Mouse (Mus musculus): Measurements from ENCODE around the gene Epb41l2. TPM values are rescaled to one million over a fixed set of nuclear protein-coding genes. Genes with fewer than 3 reads are reported as not detected.

Gene Epb41l2
- polyA plus RNA-seq, 1 experiment from 2014 or later = 23.1 TPM

- no peaks in the 10 kb centered on the region for H3K36me3 ChIP-seq (ENCODE audit: control insufficient read depth, insufficient read depth, low read length)
- no peak overlapping the region for H3K4me3 ChIP-seq (ENCODE audit: low read depth, low read length)
- H3K4me2 ChIP-seq (ENCODE audit: low read depth, low read length) = no peak overlapping the region
- H3K9me3 ChIP-seq (ENCODE audit: control insufficient read depth, low read length) = no peaks in the 10 kb centered on the region
- no peaks in the 10 kb centered on the region for H3K27me3 ChIP-seq (ENCODE audit: control insufficient read depth, insufficient read depth, low read length)
- no peak overlapping the region for H3K9ac ChIP-seq (replicated peaks; ENCODE audit: low read depth, low read length)
- no peak overlapping the region for H3K27ac ChIP-seq (ENCODE audit: low read depth, low read length)
- no peak for ATAC-seq (ENCODE audit: low read depth)
- H3K4me1 ChIP-seq (ENCODE audit: control insufficient read depth, insufficient read depth, low read length) = no peaks in the 10 kb centered on the region
- WGBS = 88% methylated on average over 5 of the region's 5 CpGs
Observed at GRCm38 (mm10) chr10:25534467-25534866, 174.9 kb downstream of the Epb41l2 start.

- H3K36me3 ChIP-seq (ENCODE audit: control insufficient read depth, insufficient read depth, low read length) = no peaks in the 10 kb centered on the region
- no peak within 1 kb of the TSS for H3K4me2 ChIP-seq (ENCODE audit: low read depth, low read length)
- 96% methylated on average over 10 of the region's 10 CpGs for WGBS
- no peak for ATAC-seq (ENCODE audit: low read depth)
- no peak within 1 kb of the TSS for H3K4me3 ChIP-seq (ENCODE audit: low read depth, low read length)
- H3K9ac ChIP-seq (replicated peaks; ENCODE audit: low read depth, low read length) = no peak within 1 kb of the TSS
- H3K27ac ChIP-seq (ENCODE audit: low read depth, low read length) = no peak within 1 kb of the TSS
- no peaks in the 10 kb centered on the region for H3K4me1 ChIP-seq (ENCODE audit: control insufficient read depth, insufficient read depth, low read length)
- H3K27me3 ChIP-seq (ENCODE audit: control insufficient read depth, insufficient read depth, low read length) = no peaks in the 10 kb centered on the region
- no peaks in the 10 kb centered on the region for H3K9me3 ChIP-seq (ENCODE audit: control insufficient read depth, low read length)
Observed at GRCm38 (mm10) chr10:25535891-25536331, 176.3 kb downstream of the Epb41l2 start, which contains the start of gene Smlr1. Gene Smlr1, minus strand, starts transcription at chr10:25536267.

- H3K36me3 ChIP-seq (ENCODE audit: control insufficient read depth, insufficient read depth, low read length) = no peaks in the 10 kb centered on the region
- H3K4me2 ChIP-seq (ENCODE audit: low read depth, low read length) = no peak overlapping the region
- ATAC-seq (ENCODE audit: low read depth) = no peak
- H3K27ac ChIP-seq (ENCODE audit: low read depth, low read length) = no peak overlapping the region
- WGBS = 94% methylated on average over 6 of the region's 6 CpGs
- no peak overlapping the region for H3K4me3 ChIP-seq (ENCODE audit: low read depth, low read length)
- H3K27me3 ChIP-seq (ENCODE audit: control insufficient read depth, insufficient read depth, low read length) = no peaks in the 10 kb centered on the region
- H3K4me1 ChIP-seq (ENCODE audit: control insufficient read depth, insufficient read depth, low read length) = no peaks in the 10 kb centered on the region
- H3K9me3 ChIP-seq (ENCODE audit: control insufficient read depth, low read length) = no peaks in the 10 kb centered on the region
- H3K9ac ChIP-seq (replicated peaks; ENCODE audit: low read depth, low read length) = no peak overlapping the region
Observed at GRCm38 (mm10) chr10:25536621-25537020, 177.0 kb downstream of the Epb41l2 start.

- 85% methylated on average over 1 of the region's 1 CpGs for WGBS
- Histone ChIP-seq H3K27ac (ENCODE audit: low read depth, low read length) (no peak overlapping the region), H3K4me3 (ENCODE audit: low read depth, low read length) (no peak overlapping the region), H3K27me3 (ENCODE audit: control insufficient read depth, insufficient read depth, low read length) (no peaks in the 10 kb centered on the region), H3K9ac (replicated peaks; ENCODE audit: low read depth, low read length) (no peak overlapping the region), H3K4me2 (ENCODE audit: low read depth, low read length) (no peak overlapping the region), H3K4me1 (ENCODE audit: control insufficient read depth, insufficient read depth, low read length) (no peaks in the 10 kb centered on the region), H3K36me3 (ENCODE audit: control insufficient read depth, insufficient read depth, low read length) (no peaks in the 10 kb centered on the region), H3K9me3 (ENCODE audit: control insufficient read depth, low read length) (no peaks in the 10 kb centered on the region)
- no peak for ATAC-seq (ENCODE audit: low read depth)
Observed at GRCm38 (mm10) chr10:25538738-25539137, 179.1 kb downstream of the Epb41l2 start.

- no peaks in the 10 kb centered on the region for H3K36me3 ChIP-seq (ENCODE audit: control insufficient read depth, insufficient read depth, low read length)
- no peaks in the 10 kb centered on the region for H3K27me3 ChIP-seq (ENCODE audit: control insufficient read depth, insufficient read depth, low read length)
- WGBS = 93% methylated on average over 4 of the region's 4 CpGs
- H3K9me3 ChIP-seq (ENCODE audit: control insufficient read depth, low read length) = no peaks in the 10 kb centered on the region
- no peak for ATAC-seq (ENCODE audit: low read depth)
- no peak overlapping the region for H3K4me2 ChIP-seq (ENCODE audit: low read depth, low read length)
- H3K27ac ChIP-seq (ENCODE audit: low read depth, low read length) = no peak overlapping the region
- H3K4me1 ChIP-seq (ENCODE audit: control insufficient read depth, insufficient read depth, low read length) = no peaks in the 10 kb centered on the region
- H3K4me3 ChIP-seq (ENCODE audit: low read depth, low read length) = no peak overlapping the region
- no peak overlapping the region for H3K9ac ChIP-seq (replicated peaks; ENCODE audit: low read depth, low read length)
Observed at GRCm38 (mm10) chr10:25539146-25539770, 179.7 kb downstream of the Epb41l2 start.

GRCm38 (mm10) chr10:25539771-25540168 is 180.2 kb downstream of the Epb41l2 start:
- no peak overlapping the region for H3K27ac ChIP-seq (ENCODE audit: low read depth, low read length)
- H3K27me3 ChIP-seq (ENCODE audit: control insufficient read depth, insufficient read depth, low read length) = no peaks in the 10 kb centered on the region
- no peak for ATAC-seq (ENCODE audit: low read depth)
- H3K4me2 ChIP-seq (ENCODE audit: low read depth, low read length) = no peak overlapping the region
- no peaks in the 10 kb centered on the region for H3K36me3 ChIP-seq (ENCODE audit: control insufficient read depth, insufficient read depth, low read length)
- H3K9ac ChIP-seq (replicated peaks; ENCODE audit: low read depth, low read length) = no peak overlapping the region
- no peaks in the 10 kb centered on the region for H3K4me1 ChIP-seq (ENCODE audit: control insufficient read depth, insufficient read depth, low read length)
- WGBS = 88% methylated on average over 6 of the region's 6 CpGs
- no peak overlapping the region for H3K4me3 ChIP-seq (ENCODE audit: low read depth, low read length)
- no peaks in the 10 kb centered on the region for H3K9me3 ChIP-seq (ENCODE audit: control insufficient read depth, low read length)

- 98% methylated on average over 3 of the region's 3 CpGs for WGBS
- Histone ChIP-seq H3K4me1 (ENCODE audit: control insufficient read depth, insufficient read depth, low read length) (no peaks in the 10 kb centered on the region), H3K9me3 (ENCODE audit: control insufficient read depth, low read length) (no peaks in the 10 kb centered on the region), H3K4me3 (ENCODE audit: low read depth, low read length) (no peak overlapping the region), H3K4me2 (ENCODE audit: low read depth, low read length) (no peak overlapping the region), H3K9ac (replicated peaks; ENCODE audit: low read depth, low read length) (no peak overlapping the region), H3K36me3 (ENCODE audit: control insufficient read depth, insufficient read depth, low read length) (no peaks in the 10 kb centered on the region), H3K27me3 (ENCODE audit: control insufficient read depth, insufficient read depth, low read length) (no peaks in the 10 kb centered on the region), H3K27ac (ENCODE audit: low read depth, low read length) (no peak overlapping the region)
- ATAC-seq (ENCODE audit: low read depth) = no peak
Observed at GRCm38 (mm10) chr10:25541097-25541496, 181.5 kb downstream of the Epb41l2 start.

- H3K9me3 ChIP-seq (ENCODE audit: control insufficient read depth, low read length) = no peaks in the 10 kb centered on the region
- no peak for ATAC-seq (ENCODE audit: low read depth)
- no peaks in the 10 kb centered on the region for H3K36me3 ChIP-seq (ENCODE audit: control insufficient read depth, insufficient read depth, low read length)
- no peak overlapping the region for H3K4me2 ChIP-seq (ENCODE audit: low read depth, low read length)
- H3K4me1 ChIP-seq (ENCODE audit: control insufficient read depth, insufficient read depth, low read length) = no peaks in the 10 kb centered on the region
- H3K9ac ChIP-seq (replicated peaks; ENCODE audit: low read depth, low read length) = no peak overlapping the region
- no peaks in the 10 kb centered on the region for H3K27me3 ChIP-seq (ENCODE audit: control insufficient read depth, insufficient read depth, low read length)
- H3K27ac ChIP-seq (ENCODE audit: low read depth, low read length) = no peak overlapping the region
- 40% methylated on average over 4 of the region's 4 CpGs for WGBS
- no peak overlapping the region for H3K4me3 ChIP-seq (ENCODE audit: low read depth, low read length)
Observed at GRCm38 (mm10) chr10:25552936-25553335, 193.3 kb downstream of the Epb41l2 start.

- H3K9ac ChIP-seq (replicated peaks; ENCODE audit: low read depth, low read length) = no peak overlapping the region
Observed at GRCm38 (mm10) chr10:25571319-25572240, 212.0 kb downstream of the Epb41l2 start.

More at GRCm38 (mm10) chr10:25571319-25572240, 212.0 kb downstream of the Epb41l2 start:
- no peak overlapping the region for H3K4me3 ChIP-seq (ENCODE audit: low read depth, low read length)
- 39% methylated on average over 9 of the region's 9 CpGs for WGBS
- no peaks in the 10 kb centered on the region for H3K4me1 ChIP-seq (ENCODE audit: control insufficient read depth, insufficient read depth, low read length)
- peak; percentile 61; the same call in 1 of the 2 replicates for ATAC-seq (ENCODE audit: low read depth)
- H3K27me3 ChIP-seq (ENCODE audit: control insufficient read depth, insufficient read depth, low read length) = no peaks in the 10 kb centered on the region
- H3K36me3 ChIP-seq (ENCODE audit: control insufficient read depth, insufficient read depth, low read length) = no peaks in the 10 kb centered on the region
- H3K27ac ChIP-seq (ENCODE audit: low read depth, low read length) = no peak overlapping the region
- H3K4me2 ChIP-seq (ENCODE audit: low read depth, low read length) = no peak overlapping the region
- no peaks in the 10 kb centered on the region for H3K9me3 ChIP-seq (ENCODE audit: control insufficient read depth, low read length)

All from neural tube, embryonic 14.5 days (tissue).